Mouse (Mus musculus) small intestine, adult 2 months (tissue): ENCODE data around the gene Kdm5a.

ENCODE experiments used
- CTCF ChIP-seq: fragments of 200-500 bp; IDR thresholded peaks from 2 replicates; pipeline ENCODE4 v1.5.1; 2012; ENCODE audit warnings: low read depth, mild to moderate bottlenecking, control low read depth, inconsistent platforms, low read length, moderate library complexity, mixed read lengths; ENCODE audit not compliant: insufficient replicate concordance, insufficient read length; ENCODE audit errors: extremely low read depth
- POLR2A ChIP-seq: fragments of 200-500 bp; IDR thresholded peaks from 2 replicates; pipeline ENCODE4 v1.6.1; 2012; ENCODE audit warnings: low read depth, mild to moderate bottlenecking, control low read depth, inconsistent platforms, low read length, moderate library complexity

GRCm38 (mm10) chr6:120376736-120377135, 12.8 kb downstream of the Kdm5a start:
- TF ChIP-seq CTCF: no peak
- no peak for TF ChIP-seq POLR2A
